Mouse (Mus musculus): ENCODE results near the gene Kank2. TPM values are rescaled to one million over a fixed set of nuclear protein-coding genes. Genes with fewer than 3 reads are reported as not detected.

Gene Kank2
- polyA plus RNA-seq, 1 experiment from 2014 or later = 30.0 TPM

- Histone ChIP-seq H3K9me3 (no peaks in the 10 kb centered on the region), H3K36me3 (peaks cover 68% of the 10 kb centered on the region), H3K27me3 (no peaks in the 10 kb centered on the region), H3K27ac (no peak overlapping the region), H3K4me2 (no peak overlapping the region), H3K4me1 (peaks cover 7% of the 10 kb centered on the region; the same call in 1 of the 2 replicates), H3K9ac (no peak overlapping the region), H3K4me3 (no peak overlapping the region)
- WGBS = 87% methylated on average over 19 of the region's 20 CpGs
- ATAC-seq (ENCODE audit: borderline replicate concordance, extremely low read depth, low FRiP score, low TSS enrichment) = no peak
These were observed 33.2 kb upstream of the Kank2 start for GRCm38 (mm10) chr9:21831558-21832240.

GRCm38 (mm10) chr9:21830936-21831335, 32.4 kb upstream of the Kank2 start:
- 73% methylated on average over 11 of the region's 11 CpGs for whole genome bisulfite sequencing
- Histone ChIP-seq H3K9me3 (no peaks in the 10 kb centered on the region), H3K4me1 (peaks cover 7% of the 10 kb centered on the region; the same call in 1 of the 2 replicates), H3K4me3 (no peak overlapping the region), H3K36me3 (peaks cover 64% of the 10 kb centered on the region), H3K27me3 (no peaks in the 10 kb centered on the region), H3K27ac (no peak overlapping the region), H3K4me2 (no peak overlapping the region), H3K9ac (no peak overlapping the region)
- no peak for ATAC-seq (ENCODE audit: borderline replicate concordance, extremely low read depth, low FRiP score, low TSS enrichment)

GRCm38 (mm10) chr9:21830461-21830850, 31.9 kb upstream of the Kank2 start:
- Histone ChIP-seq H3K36me3 (peaks cover 59% of the 10 kb centered on the region), H3K27ac (no peak overlapping the region), H3K4me3 (no peak overlapping the region), H3K4me1 (peaks cover 6% of the 10 kb centered on the region; the same call in 1 of the 2 replicates), H3K9ac (no peak overlapping the region), H3K27me3 (no peaks in the 10 kb centered on the region), H3K4me2 (no peak overlapping the region), H3K9me3 (no peaks in the 10 kb centered on the region)
- no peak for ATAC-seq (ENCODE audit: borderline replicate concordance, extremely low read depth, low FRiP score, low TSS enrichment)
- WGBS = 76% methylated on average over 5 of the region's 5 CpGs

GRCm38 (mm10) chr9:21829834-21830460, 31.4 kb upstream of the Kank2 start:
- no peak overlapping the region for H3K9ac ChIP-seq
- ATAC-seq (ENCODE audit: borderline replicate concordance, extremely low read depth, low FRiP score, low TSS enrichment) = no peak
- peaks cover 1% of the 10 kb centered on the region; the same call in 1 of the 2 replicates for H3K4me1 ChIP-seq
- WGBS = 82% methylated on average over 14 of the region's 14 CpGs
- no peak overlapping the region for H3K27ac ChIP-seq
- peaks cover 55% of the 10 kb centered on the region for H3K36me3 ChIP-seq
- H3K27me3 ChIP-seq = no peaks in the 10 kb centered on the region
- no peak overlapping the region for H3K4me2 ChIP-seq
- no peaks in the 10 kb centered on the region for H3K9me3 ChIP-seq
- no peak overlapping the region for H3K4me3 ChIP-seq

GRCm38 (mm10) chr9:21824366-21824765, 25.8 kb upstream of the Kank2 start:
- Histone ChIP-seq H3K27ac (no peak overlapping the region), H3K4me2 (no peak overlapping the region), H3K27me3 (no peaks in the 10 kb centered on the region), H3K36me3 (peaks cover 44% of the 10 kb centered on the region), H3K4me1 (no peaks in the 10 kb centered on the region), H3K9ac (no peak overlapping the region), H3K9me3 (no peaks in the 10 kb centered on the region), H3K4me3 (no peak overlapping the region)
- WGBS = 67% methylated on average over 10 of the region's 10 CpGs
- ATAC-seq (ENCODE audit: borderline replicate concordance, extremely low read depth, low FRiP score, low TSS enrichment) = no peak

- H3K36me3 ChIP-seq = peaks cover 41% of the 10 kb centered on the region
- no peaks in the 10 kb centered on the region for H3K27me3 ChIP-seq
- no peaks in the 10 kb centered on the region for H3K4me1 ChIP-seq
- no peak overlapping the region for H3K4me2 ChIP-seq
- no peaks in the 10 kb centered on the region for H3K9me3 ChIP-seq
- H3K4me3 ChIP-seq = no peak overlapping the region
- H3K9ac ChIP-seq = no peak overlapping the region
- WGBS = 54% methylated on average over 4 of the region's 4 CpGs
- H3K27ac ChIP-seq = no peak overlapping the region
- no peak for ATAC-seq (ENCODE audit: borderline replicate concordance, extremely low read depth, low FRiP score, low TSS enrichment)
These were observed 25.4 kb upstream of the Kank2 start for GRCm38 (mm10) chr9:21823957-21824356.

GRCm38 (mm10) chr9:21822686-21823085, 24.1 kb upstream of the Kank2 start:
- 81% methylated on average over 6 of the region's 6 CpGs for WGBS
- no peak overlapping the region for H3K4me3 ChIP-seq
- no peaks in the 10 kb centered on the region for H3K27me3 ChIP-seq
- peaks cover 40% of the 10 kb centered on the region for H3K36me3 ChIP-seq
- H3K4me2 ChIP-seq = no peak overlapping the region
- H3K9ac ChIP-seq = no peak overlapping the region
- no peaks in the 10 kb centered on the region for H3K4me1 ChIP-seq
- no peak overlapping the region for H3K27ac ChIP-seq
- ATAC-seq (ENCODE audit: borderline replicate concordance, extremely low read depth, low FRiP score, low TSS enrichment) = no peak
- H3K9me3 ChIP-seq = no peaks in the 10 kb centered on the region

GRCm38 (mm10) chr9:21820183-21820582, 21.6 kb upstream of the Kank2 start:
- WGBS = 83% methylated on average over 12 of the region's 12 CpGs
- H3K36me3 ChIP-seq = peaks cover 54% of the 10 kb centered on the region
- ATAC-seq (ENCODE audit: borderline replicate concordance, extremely low read depth, low FRiP score, low TSS enrichment) = no peak

GRCm38 (mm10) chr9:21819181-21819729, 20.7 kb upstream of the Kank2 start:
- WGBS = 96% methylated on average over 2 of the region's 2 CpGs

More at GRCm38 (mm10) chr9:21820183-21820582, 21.6 kb upstream of the Kank2 start:
- H3K4me3 ChIP-seq = no peak overlapping the region
- H3K9me3 ChIP-seq = no peaks in the 10 kb centered on the region
- H3K4me1 ChIP-seq = no peaks in the 10 kb centered on the region
- H3K27me3 ChIP-seq = no peaks in the 10 kb centered on the region
- no peak overlapping the region for H3K4me2 ChIP-seq
- no peak overlapping the region for H3K27ac ChIP-seq
- H3K9ac ChIP-seq = no peak overlapping the region

GRCm38 (mm10) chr9:21818561-21818960, 20.0 kb upstream of the Kank2 start:
- H3K4me3 ChIP-seq = no peak overlapping the region
- H3K9ac ChIP-seq = no peak overlapping the region
- no peaks in the 10 kb centered on the region for H3K4me1 ChIP-seq
- peaks cover 67% of the 10 kb centered on the region for H3K36me3 ChIP-seq
- no peaks in the 10 kb centered on the region for H3K9me3 ChIP-seq
- no peak overlapping the region for H3K27ac ChIP-seq
- no peaks in the 10 kb centered on the region for H3K27me3 ChIP-seq
- no peak overlapping the region for H3K4me2 ChIP-seq
- no peak for ATAC-seq (ENCODE audit: borderline replicate concordance, extremely low read depth, low FRiP score, low TSS enrichment)
- WGBS = 92% methylated on average over 6 of the region's 6 CpGs

More at GRCm38 (mm10) chr9:21819181-21819729, 20.7 kb upstream of the Kank2 start:
- Histone ChIP-seq H3K9ac (no peak overlapping the region), H3K27ac (no peak overlapping the region), H3K4me2 (no peak overlapping the region), H3K36me3 (peaks cover 62% of the 10 kb centered on the region), H3K27me3 (no peaks in the 10 kb centered on the region), H3K4me3 (no peak overlapping the region), H3K9me3 (no peaks in the 10 kb centered on the region), H3K4me1 (no peaks in the 10 kb centered on the region)
- no peak for ATAC-seq (ENCODE audit: borderline replicate concordance, extremely low read depth, low FRiP score, low TSS enrichment)

GRCm38 (mm10) chr9:21818125-21818524, 19.6 kb upstream of the Kank2 start:
- no peak for ATAC-seq (ENCODE audit: borderline replicate concordance, extremely low read depth, low FRiP score, low TSS enrichment)
- WGBS = 71% methylated on average over 4 of the region's 4 CpGs
- no peaks in the 10 kb centered on the region for H3K4me1 ChIP-seq
- no peaks in the 10 kb centered on the region for H3K27me3 ChIP-seq
- no peak overlapping the region for H3K9ac ChIP-seq
- no peak overlapping the region for H3K4me3 ChIP-seq
- peaks cover 71% of the 10 kb centered on the region for H3K36me3 ChIP-seq
- H3K27ac ChIP-seq = no peak overlapping the region
- H3K4me2 ChIP-seq = no peak overlapping the region
- no peaks in the 10 kb centered on the region for H3K9me3 ChIP-seq

GRCm38 (mm10) chr9:21816716-21817305, 18.3 kb upstream of the Kank2 start:
- no peak overlapping the region for H3K9ac ChIP-seq
- no peaks in the 10 kb centered on the region for H3K9me3 ChIP-seq
- H3K4me2 ChIP-seq = no peak overlapping the region
- no peak overlapping the region for H3K4me3 ChIP-seq
- H3K36me3 ChIP-seq = peaks cover 78% of the 10 kb centered on the region
- no peak overlapping the region for H3K27ac ChIP-seq
- 52% methylated on average over 9 of the region's 9 CpGs for WGBS
- no peaks in the 10 kb centered on the region for H3K27me3 ChIP-seq
- no peak for ATAC-seq (ENCODE audit: borderline replicate concordance, extremely low read depth, low FRiP score, low TSS enrichment)
- no peaks in the 10 kb centered on the region for H3K4me1 ChIP-seq

All from lung, embryonic 15.5 days (tissue).